19 mouse cellular contexts compared by ENCODE assay signal in genomic region chr4:54224572-54224971, GRCm38 (mm10).
"Had no signal": no experiment of that assay in that cellular context is flagged by ENCODE, and none has a peak within 500 bp of the region (broad histone marks: within the 10 kb centered on the region; RNA-seq: fewer than 3 reads in every experiment).

No protein-coding gene starts in this region.

- H3K4me2 ChIP-seq: liver, embryonic 12.5 days; lung, embryonic 14.5 days; midbrain, embryonic 12.5 days had no signal

- H3K36me3 ChIP-seq: liver, embryonic 12.5 days; midbrain, embryonic 10.5 days; midbrain, embryonic 12.5 days had no signal

- H3K9me3 ChIP-seq: liver, embryonic 12.5 days; midbrain, embryonic 10.5 days; midbrain, embryonic 12.5 days had no signal

- H3K4me3 ChIP-seq: liver, embryonic 12.5 days; midbrain, embryonic 10.5 days; midbrain, embryonic 12.5 days; myocyte had no signal

- H3K27me3 ChIP-seq: liver, embryonic 12.5 days; midbrain, embryonic 12.5 days had no signal

- H3K4me1 ChIP-seq: liver, embryonic 12.5 days; midbrain, embryonic 10.5 days; midbrain, embryonic 12.5 days had no signal

- H3K9ac ChIP-seq: liver, embryonic 12.5 days; liver, embryonic 14.5 days; lung, embryonic 14.5 days; midbrain, embryonic 12.5 days had no signal

- H3K27ac ChIP-seq: liver, embryonic 12.5 days; liver, embryonic 14.5 days; midbrain, embryonic 10.5 days; midbrain, embryonic 12.5 days had no signal

- ATAC-seq: liver, embryonic 12.5 days; midbrain, embryonic 16.5 days had no signal

- DNase-seq: lung, adult 18-20 months; lung, embryonic 14.5 days; lung, postnatal 10 days; lung, postnatal 4 days; midbrain, embryonic 14.5 days; retina, postnatal 1 day; right cerebral cortex, adult 18-20 months; right cerebral cortex, postnatal 25 days; right cerebral cortex, postnatal 4 days; spleen, adult 18-20 months; thymus, adult 18-20 months; thymus, postnatal 14 days; thymus, postnatal 36 days had no signal
